Mouse (Mus musculus): Measurements from ENCODE around the gene Cfap58. TPM values are rescaled to one million over a fixed set of nuclear protein-coding genes. Genes with fewer than 3 reads are reported as not detected.

Cfap58 gene
- polyA plus RNA-seq, 1 experiment from 2014 or later, result 0.04 TPM

- no peaks in the 10 kb centered on the region for H3K9me3 ChIP-seq (ENCODE audit: control insufficient read depth, low read length)
- H3K4me3 ChIP-seq (ENCODE audit: low read depth, low read length), result no peak overlapping the region
- no peak overlapping the region for H3K9ac ChIP-seq (ENCODE audit: low read depth, low read length)
- no peaks in the 10 kb centered on the region for H3K36me3 ChIP-seq (ENCODE audit: control insufficient read depth, insufficient read depth, low read length)
- 69% methylated on average over 15 of the region's 15 CpGs for WGBS
- DNase-seq (ENCODE audit: low spot score) (no peak), ATAC-seq (replicated peaks; ENCODE audit: low FRiP score) (no peak)
- no peaks in the 10 kb centered on the region for H3K27me3 ChIP-seq (replicated peaks; ENCODE audit: control insufficient read depth, insufficient read depth, low read length)
- H3K27ac ChIP-seq (ENCODE audit: low read depth, low read length), result no peak overlapping the region
- no peak overlapping the region for H3K4me2 ChIP-seq
- H3K4me1 ChIP-seq (replicated peaks; ENCODE audit: control insufficient read depth, insufficient read depth, low read length), result no peaks in the 10 kb centered on the region
Observed at GRCm38 (mm10) chr19:47978109-47978701, 40.7 kb downstream of the Cfap58 start.

- 77% methylated on average over 6 of the region's 6 CpGs for WGBS
- H3K4me1 ChIP-seq (replicated peaks; ENCODE audit: control insufficient read depth, insufficient read depth, low read length), result no peaks in the 10 kb centered on the region
- ATAC-seq (replicated peaks; ENCODE audit: low FRiP score), result no peak
Observed at GRCm38 (mm10) chr19:47979446-47979845, 42.0 kb downstream of the Cfap58 start.

GRCm38 (mm10) chr19:47980241-47980640, 42.8 kb downstream of the Cfap58 start:
- Histone ChIP-seq H3K4me1 (replicated peaks; ENCODE audit: control insufficient read depth, insufficient read depth, low read length) (no peaks in the 10 kb centered on the region), H3K9me3 (ENCODE audit: control insufficient read depth, low read length) (no peaks in the 10 kb centered on the region), H3K27me3 (replicated peaks; ENCODE audit: control insufficient read depth, insufficient read depth, low read length) (no peaks in the 10 kb centered on the region), H3K4me3 (ENCODE audit: low read depth, low read length) (no peak overlapping the region), H3K36me3 (ENCODE audit: control insufficient read depth, insufficient read depth, low read length) (no peaks in the 10 kb centered on the region), H3K27ac (ENCODE audit: low read depth, low read length) (no peak overlapping the region), H3K9ac (ENCODE audit: low read depth, low read length) (no peak overlapping the region), H3K4me2 (no peak overlapping the region)
- ATAC-seq (replicated peaks; ENCODE audit: low FRiP score), result no peak
- DNase-seq (ENCODE audit: low spot score), result no peak
- WGBS, result 73% methylated on average over 10 of the region's 10 CpGs

More at GRCm38 (mm10) chr19:47979446-47979845, 42.0 kb downstream of the Cfap58 start:
- Histone ChIP-seq H3K36me3 (ENCODE audit: control insufficient read depth, insufficient read depth, low read length) (no peaks in the 10 kb centered on the region), H3K27me3 (replicated peaks; ENCODE audit: control insufficient read depth, insufficient read depth, low read length) (no peaks in the 10 kb centered on the region), H3K27ac (ENCODE audit: low read depth, low read length) (no peak overlapping the region), H3K4me2 (no peak overlapping the region), H3K9ac (ENCODE audit: low read depth, low read length) (no peak overlapping the region), H3K4me3 (ENCODE audit: low read depth, low read length) (no peak overlapping the region), H3K9me3 (ENCODE audit: control insufficient read depth, low read length) (no peaks in the 10 kb centered on the region)
- no peak for DNase-seq (ENCODE audit: low spot score)

GRCm38 (mm10) chr19:47985606-47986213, 48.2 kb downstream of the Cfap58 start:
- Histone ChIP-seq H3K4me2 (no peak overlapping the region), H3K27ac (ENCODE audit: low read depth, low read length) (no peak overlapping the region), H3K27me3 (replicated peaks; ENCODE audit: control insufficient read depth, insufficient read depth, low read length) (no peaks in the 10 kb centered on the region; the same call in 1 of the 2 replicates), H3K4me3 (ENCODE audit: low read depth, low read length) (no peak overlapping the region), H3K9me3 (ENCODE audit: control insufficient read depth, low read length) (no peaks in the 10 kb centered on the region), H3K4me1 (replicated peaks; ENCODE audit: control insufficient read depth, insufficient read depth, low read length) (no peaks in the 10 kb centered on the region), H3K9ac (ENCODE audit: low read depth, low read length) (no peak overlapping the region), H3K36me3 (ENCODE audit: control insufficient read depth, insufficient read depth, low read length) (no peaks in the 10 kb centered on the region)
- no peak for ATAC-seq (replicated peaks; ENCODE audit: low FRiP score)
- no peak for DNase-seq (ENCODE audit: low spot score)
- WGBS, result 87% methylated on average over 15 of the region's 15 CpGs

- no peak overlapping the region for H3K9ac ChIP-seq (ENCODE audit: low read depth, low read length)
- H3K4me1 ChIP-seq (replicated peaks; ENCODE audit: control insufficient read depth, insufficient read depth, low read length), result no peaks in the 10 kb centered on the region
- no peak overlapping the region for H3K4me3 ChIP-seq (ENCODE audit: low read depth, low read length)
- no peak overlapping the region for H3K4me2 ChIP-seq
- H3K27ac ChIP-seq (ENCODE audit: low read depth, low read length), result no peak overlapping the region
- no peaks in the 10 kb centered on the region for H3K36me3 ChIP-seq (ENCODE audit: control insufficient read depth, insufficient read depth, low read length)
- DNase-seq (ENCODE audit: low spot score) (no peak), ATAC-seq (replicated peaks; ENCODE audit: low FRiP score) (no peak)
- WGBS, result 82% methylated on average over 11 of the region's 11 CpGs
- no peaks in the 10 kb centered on the region for H3K9me3 ChIP-seq (ENCODE audit: control insufficient read depth, low read length)
- no peaks in the 10 kb centered on the region; the same call in 1 of the 2 replicates for H3K27me3 ChIP-seq (replicated peaks; ENCODE audit: control insufficient read depth, insufficient read depth, low read length)
Observed at GRCm38 (mm10) chr19:47987986-47988385, 50.5 kb downstream of the Cfap58 start.

GRCm38 (mm10) chr19:47988456-47988855, 51.0 kb downstream of the Cfap58 start:
- Histone ChIP-seq H3K4me3 (ENCODE audit: low read depth, low read length) (no peak overlapping the region), H3K4me2 (no peak overlapping the region), H3K9ac (ENCODE audit: low read depth, low read length) (no peak overlapping the region), H3K27ac (ENCODE audit: low read depth, low read length) (no peak overlapping the region), H3K27me3 (replicated peaks; ENCODE audit: control insufficient read depth, insufficient read depth, low read length) (no peaks in the 10 kb centered on the region; the same call in 1 of the 2 replicates), H3K4me1 (replicated peaks; ENCODE audit: control insufficient read depth, insufficient read depth, low read length) (no peaks in the 10 kb centered on the region), H3K9me3 (ENCODE audit: control insufficient read depth, low read length) (no peaks in the 10 kb centered on the region), H3K36me3 (ENCODE audit: control insufficient read depth, insufficient read depth, low read length) (no peaks in the 10 kb centered on the region)
- WGBS, result 36% methylated on average over 16 of the region's 16 CpGs
- no peak for ATAC-seq (replicated peaks; ENCODE audit: low FRiP score)
- DNase-seq (ENCODE audit: low spot score), result no peak

- no peaks in the 10 kb centered on the region for H3K36me3 ChIP-seq (ENCODE audit: control insufficient read depth, insufficient read depth, low read length)
- H3K4me1 ChIP-seq (replicated peaks; ENCODE audit: control insufficient read depth, insufficient read depth, low read length), result no peaks in the 10 kb centered on the region
- H3K4me3 ChIP-seq (ENCODE audit: low read depth, low read length), result no peak overlapping the region
- DNase-seq (ENCODE audit: low spot score) (no peak), ATAC-seq (replicated peaks; ENCODE audit: low FRiP score) (no peak)
- H3K27me3 ChIP-seq (replicated peaks; ENCODE audit: control insufficient read depth, insufficient read depth, low read length), result no peaks in the 10 kb centered on the region; the same call in 1 of the 2 replicates
- no peak overlapping the region for H3K9ac ChIP-seq (ENCODE audit: low read depth, low read length)
- no peaks in the 10 kb centered on the region for H3K9me3 ChIP-seq (ENCODE audit: control insufficient read depth, low read length)
- 63% methylated on average over 13 of the region's 13 CpGs for WGBS
- no peak overlapping the region for H3K4me2 ChIP-seq
- no peak overlapping the region for H3K27ac ChIP-seq (ENCODE audit: low read depth, low read length)
Observed at GRCm38 (mm10) chr19:47988880-47989574, 51.6 kb downstream of the Cfap58 start.

- Histone ChIP-seq H3K4me3 (ENCODE audit: low read depth, low read length) (no peak overlapping the region), H3K27ac (ENCODE audit: low read depth, low read length) (no peak overlapping the region), H3K4me2 (no peak overlapping the region), H3K4me1 (replicated peaks; ENCODE audit: control insufficient read depth, insufficient read depth, low read length) (no peaks in the 10 kb centered on the region), H3K9me3 (ENCODE audit: control insufficient read depth, low read length) (no peaks in the 10 kb centered on the region), H3K27me3 (replicated peaks; ENCODE audit: control insufficient read depth, insufficient read depth, low read length) (no peaks in the 10 kb centered on the region; the same call in 1 of the 2 replicates), H3K9ac (ENCODE audit: low read depth, low read length) (no peak overlapping the region), H3K36me3 (ENCODE audit: control insufficient read depth, insufficient read depth, low read length) (no peaks in the 10 kb centered on the region)
- no peak for ATAC-seq (replicated peaks; ENCODE audit: low FRiP score)
- no peak for DNase-seq (ENCODE audit: low spot score)
- 83% methylated on average over 4 of the region's 4 CpGs for WGBS
Observed at GRCm38 (mm10) chr19:47989575-47989891, 52.1 kb downstream of the Cfap58 start.

GRCm38 (mm10) chr19:48001240-48001639, 63.8 kb downstream of the Cfap58 start:
- 93% methylated on average over 13 of the region's 13 CpGs for WGBS
- Histone ChIP-seq H3K27me3 (replicated peaks; ENCODE audit: control insufficient read depth, insufficient read depth, low read length) (no peaks in the 10 kb centered on the region), H3K9ac (ENCODE audit: low read depth, low read length) (no peak overlapping the region), H3K27ac (ENCODE audit: low read depth, low read length) (no peak overlapping the region), H3K36me3 (ENCODE audit: control insufficient read depth, insufficient read depth, low read length) (no peaks in the 10 kb centered on the region), H3K4me1 (replicated peaks; ENCODE audit: control insufficient read depth, insufficient read depth, low read length) (no peaks in the 10 kb centered on the region), H3K9me3 (ENCODE audit: control insufficient read depth, low read length) (no peaks in the 10 kb centered on the region), H3K4me2 (no peak overlapping the region), H3K4me3 (ENCODE audit: low read depth, low read length) (no peak overlapping the region)
- ATAC-seq (replicated peaks; ENCODE audit: low FRiP score) (no peak), DNase-seq (ENCODE audit: low spot score) (no peak)
